Mouse (Mus musculus): ENCODE data around the gene Shcbp1. TPM values are rescaled to one million over a fixed set of nuclear protein-coding genes. Genes with fewer than 3 reads are reported as not detected.
A peak's percentile ranks its signal among the peaks of the same experiment; 100 is the strongest.
"Not testable (repeated sequence)": the region's sequence is repeated elsewhere in the genome, so short reads cannot be mapped to it uniquely, and the experiment has no call there.

The Shcbp1 gene
- 57.6 and 57.7 TPM in 2 replicates for polyA plus RNA-seq (2015; fragmentation: Nextera tagmentation; extraction: Ambion mirVana)

GRCm38 (mm10) chr8:4779254-4780055, at the start of gene Shcbp1:
Gene Shcbp1, minus strand, starts transcription at chr8:4779567.
- no peaks in the 10 kb centered on the region for H3K27me3 ChIP-seq
- H3K9me3 ChIP-seq = no peaks in the 10 kb centered on the region
- peak within 1 kb of the TSS; percentile 44 for H3K9ac ChIP-seq
- peaks cover 14% of the 10 kb centered on the region for H3K4me1 ChIP-seq
- H3K36me3 ChIP-seq = no peaks in the 10 kb centered on the region
- ATAC-seq (ENCODE audit: insufficient number of reproducible peaks, low FRiP score, low TSS enrichment, low read depth) = peak; percentile 71; the same call in 1 of the 2 replicates
- 3% methylated on average over 29 of the region's 29 CpGs for WGBS
- peak within 1 kb of the TSS; percentile 76 for H3K4me3 ChIP-seq
- no peak within 1 kb of the TSS for H3K27ac ChIP-seq
- H3K4me2 ChIP-seq = peak within 1 kb of the TSS; percentile 81

GRCm38 (mm10) chr8:4808831-4809230, 29.5 kb upstream of the Shcbp1 start:
- Histone ChIP-seq H3K4me1 (no peaks in the 10 kb centered on the region), H3K9ac (no peak overlapping the region), H3K36me3 (no peaks in the 10 kb centered on the region), H3K4me2 (no peak overlapping the region), H3K4me3 (no peak overlapping the region), H3K27ac (no peak overlapping the region), H3K27me3 (no peaks in the 10 kb centered on the region), H3K9me3 (no peaks in the 10 kb centered on the region)
- ATAC-seq (ENCODE audit: insufficient number of reproducible peaks, low FRiP score, low TSS enrichment, low read depth) = no peak
- WGBS = 79% methylated on average over 4 of the region's 4 CpGs

GRCm38 (mm10) chr8:4800524-4801122, 21.3 kb upstream of the Shcbp1 start:
- H3K9ac ChIP-seq = no peak overlapping the region
- no peaks in the 10 kb centered on the region for H3K4me1 ChIP-seq
- H3K9me3 ChIP-seq = no peaks in the 10 kb centered on the region
- H3K36me3 ChIP-seq = no peaks in the 10 kb centered on the region
- H3K4me3 ChIP-seq = no peak overlapping the region
- H3K4me2 ChIP-seq = no peak overlapping the region
- 57% methylated on average over 18 of the region's 19 CpGs for WGBS
- H3K27me3 ChIP-seq = no peaks in the 10 kb centered on the region
- H3K27ac ChIP-seq = no peak overlapping the region
- ATAC-seq (ENCODE audit: insufficient number of reproducible peaks, low FRiP score, low TSS enrichment, low read depth) = no peak

GRCm38 (mm10) chr8:4778266-4778665, 1.1 kb downstream of the Shcbp1 start:
- H3K4me1 ChIP-seq = peaks cover 14% of the 10 kb centered on the region
- H3K27me3 ChIP-seq = no peaks in the 10 kb centered on the region
- peak overlapping the region; percentile 81 for H3K4me2 ChIP-seq
- WGBS = 70% methylated on average over 6 of the region's 6 CpGs
- no peak for ATAC-seq (ENCODE audit: insufficient number of reproducible peaks, low FRiP score, low TSS enrichment, low read depth)
- no peaks in the 10 kb centered on the region for H3K9me3 ChIP-seq
- H3K27ac ChIP-seq = no peak overlapping the region
- H3K9ac ChIP-seq = no peak overlapping the region
- H3K36me3 ChIP-seq = 0 out of 2 replicates have a peak, but pooled peaks cover 2% of the 10 kb centered on the region
- peak overlapping the region; percentile 76 for H3K4me3 ChIP-seq

- no peak for ATAC-seq (ENCODE audit: insufficient number of reproducible peaks, low FRiP score, low TSS enrichment, low read depth)
- H3K9me3 ChIP-seq = no peaks in the 10 kb centered on the region
- H3K36me3 ChIP-seq = no peaks in the 10 kb centered on the region
- no peaks in the 10 kb centered on the region for H3K4me1 ChIP-seq
- no peak overlapping the region for H3K4me2 ChIP-seq
- H3K27me3 ChIP-seq = no peaks in the 10 kb centered on the region
- H3K9ac ChIP-seq = no peak overlapping the region
- 76% methylated on average over 4 of the region's 4 CpGs for WGBS
- H3K27ac ChIP-seq = no peak overlapping the region
- H3K4me3 ChIP-seq = no peak overlapping the region
Observed at GRCm38 (mm10) chr8:4764751-4765150, 14.6 kb downstream of the Shcbp1 start.

GRCm38 (mm10) chr8:4753048-4753447, 26.3 kb downstream of the Shcbp1 start:
- ATAC-seq (ENCODE audit: insufficient number of reproducible peaks, low FRiP score, low TSS enrichment, low read depth) = no peak
- H3K4me1 ChIP-seq = no peaks in the 10 kb centered on the region

GRCm38 (mm10) chr8:4730942-4731341, 48.4 kb downstream of the Shcbp1 start:
- H3K9ac ChIP-seq = no peak overlapping the region
- no peak overlapping the region for H3K4me3 ChIP-seq
- ATAC-seq (ENCODE audit: insufficient number of reproducible peaks, low FRiP score, low TSS enrichment, low read depth) = no peak
- H3K4me1 ChIP-seq = no peaks in the 10 kb centered on the region
- H3K27me3 ChIP-seq = no peaks in the 10 kb centered on the region
- peaks cover under 1% of the 10 kb centered on the region; the same call in 1 of the 2 replicates for H3K36me3 ChIP-seq
- H3K9me3 ChIP-seq = no peaks in the 10 kb centered on the region
- 73% methylated on average over 1 of the region's 1 CpGs for WGBS
- no peak overlapping the region for H3K27ac ChIP-seq
- H3K4me2 ChIP-seq = no peak overlapping the region

More at GRCm38 (mm10) chr8:4753048-4753447, 26.3 kb downstream of the Shcbp1 start:
- no peak overlapping the region for H3K27ac ChIP-seq
- no peak overlapping the region for H3K4me3 ChIP-seq
- no peaks in the 10 kb centered on the region for H3K9me3 ChIP-seq
- H3K9ac ChIP-seq = no peak overlapping the region
- 91% methylated on average over 5 of the region's 5 CpGs for WGBS
- no peak overlapping the region for H3K4me2 ChIP-seq
- H3K36me3 ChIP-seq = no peaks in the 10 kb centered on the region; the same call in 1 of the 2 replicates
- no peaks in the 10 kb centered on the region for H3K27me3 ChIP-seq

- 61% methylated on average over 2 of the region's 2 CpGs for WGBS
- Histone ChIP-seq H3K4me1 (no peaks in the 10 kb centered on the region), H3K27me3 (no peaks in the 10 kb centered on the region), H3K4me3 (no peak overlapping the region), H3K9me3 (no peaks in the 10 kb centered on the region), H3K4me2 (no peak overlapping the region), H3K27ac (no peak overlapping the region), H3K9ac (no peak overlapping the region), H3K36me3 (no peaks in the 10 kb centered on the region)
- no peak for ATAC-seq (ENCODE audit: insufficient number of reproducible peaks, low FRiP score, low TSS enrichment, low read depth)
Observed at GRCm38 (mm10) chr8:4715546-4715945, 63.8 kb downstream of the Shcbp1 start.

- not testable (repeated sequence) for H3K27me3 ChIP-seq; H3K4me2 ChIP-seq; H3K36me3 ChIP-seq; H3K4me3 ChIP-seq; H3K9ac ChIP-seq; H3K9me3 ChIP-seq; H3K4me1 ChIP-seq; H3K27ac ChIP-seq; ATAC-seq (ENCODE audit: insufficient number of reproducible peaks, low FRiP score, low TSS enrichment, low read depth)
- WGBS = 68% methylated on average over 5 of the region's 5 CpGs
Observed at GRCm38 (mm10) chr8:4708346-4708745, 71.0 kb downstream of the Shcbp1 start.

- WGBS = 85% methylated on average over 7 of the region's 7 CpGs
- H3K4me3 ChIP-seq; H3K9me3 ChIP-seq; H3K4me1 ChIP-seq; H3K4me2 ChIP-seq; ATAC-seq (ENCODE audit: insufficient number of reproducible peaks, low FRiP score, low TSS enrichment, low read depth); H3K9ac ChIP-seq; H3K27ac ChIP-seq; H3K27me3 ChIP-seq; H3K36me3 ChIP-seq: not testable (repeated sequence)
Observed at GRCm38 (mm10) chr8:4707916-4708315, 71.5 kb downstream of the Shcbp1 start.

- H3K4me3 ChIP-seq = no peak overlapping the region
- H3K9me3 ChIP-seq = no peaks in the 10 kb centered on the region
- H3K4me1 ChIP-seq = no peaks in the 10 kb centered on the region
- H3K27ac ChIP-seq = no peak overlapping the region
- no peak for ATAC-seq (ENCODE audit: insufficient number of reproducible peaks, low FRiP score, low TSS enrichment, low read depth)
- WGBS = 65% methylated on average over 1 of the region's 1 CpGs
- H3K36me3 ChIP-seq = no peaks in the 10 kb centered on the region
- H3K4me2 ChIP-seq = no peak overlapping the region
- H3K27me3 ChIP-seq = no peaks in the 10 kb centered on the region
- H3K9ac ChIP-seq = no peak overlapping the region
Observed at GRCm38 (mm10) chr8:4691634-4692033, 87.7 kb downstream of the Shcbp1 start.

Measured in limb, embryonic 15.5 days (tissue).